Mouse (Mus musculus): ENCODE data around the gene Timp2.

Gene Timp2

DNA sequence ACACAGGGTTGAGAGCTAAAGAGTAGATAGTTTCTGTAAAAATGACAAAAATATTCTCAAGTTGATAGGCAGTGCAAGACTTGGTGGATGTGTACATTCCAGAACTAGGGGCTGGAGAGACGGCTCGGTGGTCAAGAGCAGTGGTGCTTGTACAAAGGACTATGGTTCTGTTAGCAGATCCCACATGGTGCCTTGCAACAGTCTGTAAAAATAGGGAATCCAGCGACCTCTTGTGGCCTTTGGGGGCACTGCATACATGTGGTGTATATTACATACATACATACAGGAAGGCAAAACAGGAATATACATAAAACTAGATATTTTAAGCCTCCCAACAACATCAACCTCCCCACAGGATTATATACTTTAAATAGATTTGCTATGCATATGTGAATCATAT lies 12.8 kb upstream of the Timp2 start:
- DNase-seq, result peak; percentile 57

GRCm38 (mm10) chr11:118366559-118366958 lies 11.0 kb upstream of the Timp2 start:
- peak; percentile 1 for DNase-seq

DNA sequence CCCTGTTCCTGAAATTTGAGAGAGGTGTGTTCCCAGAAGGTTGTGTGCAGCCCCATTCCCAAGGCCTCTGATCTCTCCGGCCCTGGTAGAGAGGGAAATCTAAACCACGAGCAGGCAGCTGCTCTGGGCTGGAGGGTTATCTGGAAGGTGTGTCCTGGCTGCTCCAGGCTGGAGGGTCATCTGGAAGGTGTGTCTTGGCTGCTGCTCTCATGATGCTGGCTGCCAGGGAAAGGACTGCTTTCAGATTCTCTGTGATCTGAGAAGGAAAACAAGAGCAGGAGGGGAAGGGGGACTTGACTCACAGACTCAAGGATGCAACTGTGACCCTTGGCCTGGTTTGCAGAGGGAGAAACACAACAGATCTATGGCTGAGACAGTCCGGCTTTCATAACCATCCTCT lies 10.6 kb upstream of the Timp2 start:
- DNase-seq, result peak; percentile 3

DNA sequence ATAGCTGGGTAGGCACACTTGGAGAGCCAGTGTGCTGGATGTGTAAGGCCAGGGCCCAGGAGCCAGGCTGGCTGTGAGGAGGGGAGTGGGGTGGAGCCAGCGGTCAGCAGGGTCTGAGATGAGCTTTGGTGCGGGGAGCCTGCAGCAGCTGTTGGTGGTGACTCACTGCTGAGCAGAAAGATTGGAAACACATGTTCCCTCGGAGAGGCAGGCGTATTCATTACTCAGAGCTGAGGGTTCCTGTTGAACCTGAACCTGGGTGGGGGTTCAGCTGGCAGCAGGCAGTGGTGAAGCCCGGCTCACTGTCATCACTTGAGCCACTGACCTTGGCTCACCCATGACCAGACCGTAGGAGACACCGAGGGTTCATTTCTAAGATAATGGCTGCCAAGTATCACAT lies 9.6 kb upstream of the Timp2 start:
- peak; percentile 72 for DNase-seq

GRCm38 (mm10) chr11:118364021-118364420 lies 8.5 kb upstream of the Timp2 start:
- peak; percentile 1 for DNase-seq

GRCm38 (mm10) chr11:118362971-118363518 lies 7.5 kb upstream of the Timp2 start:
- peak; percentile 87 for DNase-seq

- DNase-seq, result peak; percentile 70
These were observed 7.0 kb upstream of the Timp2 start for GRCm38 (mm10) chr11:118362501-118362900.

- peak; percentile 81 for DNase-seq
These were observed 5.4 kb upstream of the Timp2 start for GRCm38 (mm10) chr11:118360907-118361341.

GRCm38 (mm10) chr11:118360491-118360890 lies 5.0 kb upstream of the Timp2 start:
- DNase-seq, result peak; percentile 73

DNA sequence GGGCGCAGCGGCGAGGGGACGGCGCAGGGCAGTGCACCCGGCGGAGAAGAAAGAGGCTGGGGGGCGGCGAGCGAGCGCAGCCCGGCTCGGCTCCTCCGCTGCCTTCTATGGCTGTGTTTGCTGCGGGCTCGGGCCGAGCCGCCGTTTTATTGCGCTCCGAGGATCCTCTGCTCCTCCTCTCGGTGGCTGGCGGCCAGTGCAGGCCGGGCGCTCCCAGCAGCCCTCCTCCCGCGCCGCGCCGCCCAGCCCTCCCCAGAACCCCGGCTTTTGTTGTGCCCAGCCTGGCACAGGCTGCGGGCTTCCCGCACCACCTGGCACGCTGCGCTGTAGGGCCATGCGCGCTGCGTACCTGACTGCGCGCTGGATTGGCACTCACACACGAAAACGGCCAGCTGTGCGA lies 335 bp downstream of the Timp2 start:
- peak; percentile 95 for DNase-seq

GRCm38 (mm10) chr11:118354636-118355191 lies 826 bp downstream of the Timp2 start:
- DNase-seq, result peak; percentile 73

DNA sequence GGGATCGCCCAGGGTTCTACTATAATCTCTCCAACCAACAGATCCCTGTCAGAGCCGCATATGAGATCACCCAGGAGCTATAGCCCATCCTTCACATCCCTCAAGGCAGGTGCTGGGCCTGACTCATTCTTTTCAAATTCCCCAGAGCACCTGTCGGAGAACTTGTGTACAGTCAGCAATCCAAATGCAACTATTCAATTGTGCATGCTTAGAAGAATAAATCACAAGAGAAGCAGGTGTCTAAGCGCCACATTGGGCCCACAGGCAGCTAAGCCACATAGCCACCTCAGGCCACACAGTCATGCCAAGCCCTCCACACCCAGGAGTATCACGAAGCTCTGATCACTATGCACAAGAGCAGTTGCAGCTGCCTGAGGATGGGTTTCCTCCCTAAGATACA lies 6.0 kb downstream of the Timp2 start:
- no peak for DNase-seq

- peak; percentile 94 for DNase-seq
These were observed 6.7 kb downstream of the Timp2 start for GRCm38 (mm10) chr11:118348877-118349276.

GRCm38 (mm10) chr11:118348419-118348818 lies 7.1 kb downstream of the Timp2 start:
- DNase-seq, result no peak

DNA sequence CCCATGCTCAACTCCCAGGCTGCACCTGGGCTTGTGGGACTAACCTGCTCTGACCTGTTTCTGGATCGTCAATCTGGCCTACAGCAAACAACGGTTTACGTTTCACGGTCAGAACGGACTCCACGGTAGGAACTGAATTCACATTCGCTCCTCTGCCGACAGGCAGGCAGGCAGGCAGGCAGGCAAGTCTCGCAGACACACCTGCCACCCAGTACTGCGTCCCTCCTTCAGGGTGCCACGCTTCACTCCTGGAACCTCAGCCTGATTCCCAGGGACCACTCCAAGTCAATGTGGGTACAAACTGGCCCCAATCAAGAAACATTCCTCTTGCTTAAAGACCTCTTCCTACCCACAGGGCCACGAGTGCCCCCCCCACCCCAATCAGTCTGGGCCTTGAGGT lies 7.6 kb downstream of the Timp2 start:
- DNase-seq, result no peak

DNA sequence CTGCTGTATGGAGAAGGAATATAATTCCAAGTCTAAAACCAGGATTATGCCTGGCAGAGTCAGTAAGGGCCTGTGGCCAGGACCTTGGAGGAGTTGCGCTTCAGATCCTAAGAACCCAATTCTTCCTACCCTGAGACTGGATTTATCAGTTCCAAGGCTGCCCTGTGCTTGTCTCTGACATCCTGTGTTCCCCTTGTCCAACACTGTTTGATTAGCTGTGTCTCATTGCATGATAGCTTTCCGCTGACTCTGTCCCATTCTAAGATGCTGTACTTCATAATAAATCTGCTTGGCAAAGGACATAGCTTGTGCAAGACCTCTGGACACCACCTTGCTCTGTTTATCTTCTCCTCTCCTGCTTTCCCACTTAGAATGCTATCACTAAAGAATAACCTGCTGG lies 8.1 kb downstream of the Timp2 start:
- DNase-seq, result peak; percentile 30

GRCm38 (mm10) chr11:118346395-118347096 lies 9.0 kb downstream of the Timp2 start:
- no peak for DNase-seq

DNA sequence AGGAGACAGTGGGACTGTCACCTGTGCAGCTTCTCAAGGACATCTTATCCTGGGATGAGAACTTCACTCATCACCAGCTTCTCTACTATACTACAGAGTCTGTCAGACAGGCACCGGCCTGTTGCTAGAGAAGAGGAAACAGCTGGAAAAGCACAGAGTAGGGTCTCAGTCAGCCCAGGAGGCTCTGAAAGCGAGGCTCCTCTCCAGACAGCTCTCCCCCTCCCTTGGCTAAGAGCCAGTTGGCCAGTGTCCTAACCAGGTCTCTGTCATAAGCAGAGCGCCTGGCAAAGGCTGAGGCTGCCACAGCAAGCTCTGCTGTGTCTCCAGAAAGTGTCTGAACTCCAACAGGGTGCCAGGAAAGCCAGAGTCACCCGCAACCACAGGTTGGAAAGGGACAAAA lies 9.8 kb downstream of the Timp2 start:
- peak; percentile 73 for DNase-seq

DNA sequence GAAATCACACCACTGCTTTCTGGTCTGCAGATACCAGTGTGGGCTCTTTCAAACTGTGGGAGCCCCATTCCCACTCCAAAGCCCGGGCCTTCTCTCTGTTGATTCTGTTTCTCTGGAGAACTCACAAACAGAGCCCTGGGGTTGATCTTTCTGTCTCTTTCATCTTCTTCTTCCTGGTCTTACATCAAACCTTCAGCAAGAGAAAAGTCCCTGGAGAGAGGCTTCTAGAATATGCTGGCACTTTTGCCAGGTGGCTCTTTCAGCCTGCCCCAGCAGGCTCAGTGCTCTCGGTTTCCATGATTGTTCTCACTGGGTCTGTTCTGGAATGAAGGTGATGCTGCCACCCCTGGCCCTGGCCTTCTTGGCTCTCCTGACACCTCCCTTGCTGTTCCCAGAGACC lies 11.9 kb downstream of the Timp2 start:
- no peak for DNase-seq

DNA sequence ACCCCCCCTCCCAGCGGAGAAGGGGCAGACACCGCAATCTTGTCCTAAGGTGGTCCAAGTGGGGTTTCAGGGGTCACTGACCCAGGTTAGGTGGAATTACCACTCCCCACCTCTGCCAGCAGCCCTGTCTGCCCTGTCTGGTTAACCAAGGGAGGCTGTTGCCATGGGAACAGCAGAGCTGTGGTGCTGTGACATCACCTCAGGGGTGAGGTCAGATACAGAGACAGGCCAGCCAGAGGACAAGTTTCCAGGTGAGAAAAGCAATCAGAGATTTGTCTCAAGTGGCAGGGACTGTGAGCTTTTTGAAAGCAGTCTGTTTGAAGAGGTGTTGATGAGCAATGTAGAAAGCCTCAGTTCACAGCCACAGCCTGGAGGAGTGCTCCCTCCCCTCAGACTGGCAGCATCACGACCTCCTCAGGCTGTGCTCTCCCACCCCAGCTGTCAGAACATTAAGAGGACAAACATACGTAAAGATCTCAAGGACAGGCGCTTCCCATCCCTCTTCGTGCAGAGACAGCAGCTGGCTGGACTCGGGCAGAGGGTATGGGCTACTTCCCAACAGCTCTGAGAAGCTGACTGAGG lies 13.0 kb downstream of the Timp2 start, which contains the start of gene Cep295nl:
TSS of gene Cep295nl (minus strand) at position 101 of the 582 bp plus-strand sequence.
- DNase-seq, result peak; percentile 35

GRCm38 (mm10) chr11:118337491-118338168 lies 17.9 kb downstream of the Timp2 start:
- DNase-seq, result peak; percentile 32

GRCm38 (mm10) chr11:118333431-118333830 lies 22.1 kb downstream of the Timp2 start:
- DNase-seq, result no peak

GRCm38 (mm10) chr11:118332376-118332775 lies 23.2 kb downstream of the Timp2 start:
- no peak for DNase-seq

Data from lung, postnatal 10 days (tissue).